Mouse (Mus musculus): ENCODE measurements around the gene Emc10. TPM values are rescaled to one million over a fixed set of nuclear protein-coding genes. Genes with fewer than 3 reads are reported as not detected.

Gene Emc10
- total RNA-seq, 2 experiments from 2014 or later: 48.2 to 49.0 TPM

- DNase-seq (ENCODE audit: low spot score): no peak
These were observed 31.2 kb downstream of the Emc10 start, which contains the start of gene Aspdh for GRCm38 (mm10) chr7:44465111-44465510. Gene Aspdh (plus strand): TSS chr7:44465391.

- no peak for DNase-seq (ENCODE audit: low spot score)
These were observed 31.8 kb downstream of the Emc10 start for GRCm38 (mm10) chr7:44464511-44464910.

- DNase-seq (ENCODE audit: low spot score): no peak
These were observed 32.6 kb downstream of the Emc10 start for GRCm38 (mm10) chr7:44463556-44464225.

- no peak for DNase-seq (ENCODE audit: low spot score)
These were observed 33.3 kb downstream of the Emc10 start for GRCm38 (mm10) chr7:44463056-44463425.

GRCm38 (mm10) chr7:44462218-44463055, 33.9 kb downstream of the Emc10 start:
- no peak for DNase-seq (ENCODE audit: low spot score)

GRCm38 (mm10) chr7:44461503-44462217, 34.7 kb downstream of the Emc10 start:
- DNase-seq (ENCODE audit: low spot score): no peak

- no peak for DNase-seq (ENCODE audit: low spot score)
These were observed 35.4 kb downstream of the Emc10 start for GRCm38 (mm10) chr7:44460767-44461502.

GRCm38 (mm10) chr7:44460067-44460466, 36.3 kb downstream of the Emc10 start:
- DNase-seq (ENCODE audit: low spot score): no peak

GRCm38 (mm10) chr7:44456302-44456701, 40.0 kb downstream of the Emc10 start:
- no peak for DNase-seq (ENCODE audit: low spot score)

GRCm38 (mm10) chr7:44453256-44453655, 43.1 kb downstream of the Emc10 start:
- DNase-seq (ENCODE audit: low spot score): no peak

- no peak for DNase-seq (ENCODE audit: low spot score)
These were observed 50.1 kb downstream of the Emc10 start for GRCm38 (mm10) chr7:44446070-44446855.

- no peak for DNase-seq (ENCODE audit: low spot score)
These were observed 50.8 kb downstream of the Emc10 start for GRCm38 (mm10) chr7:44445528-44445923.

GRCm38 (mm10) chr7:44444886-44445527, 51.3 kb downstream of the Emc10 start:
- DNase-seq (ENCODE audit: low spot score): no peak

GRCm38 (mm10) chr7:44443268-44444173, 52.8 kb downstream of the Emc10 start:
- no peak for DNase-seq (ENCODE audit: low spot score)

GRCm38 (mm10) chr7:44442407-44442821, 53.9 kb downstream of the Emc10 start:
- DNase-seq (ENCODE audit: low spot score): no peak

- no peak for DNase-seq (ENCODE audit: low spot score)
These were observed 54.6 kb downstream of the Emc10 start for GRCm38 (mm10) chr7:44441648-44442109.

- no peak for DNase-seq (ENCODE audit: low spot score)
These were observed 55.1 kb downstream of the Emc10 start for GRCm38 (mm10) chr7:44441180-44441579.

- no peak for DNase-seq (ENCODE audit: low spot score)
These were observed 55.9 kb downstream of the Emc10 start for GRCm38 (mm10) chr7:44440479-44440878.

Data from gastrocnemius, adult 18-20 months (tissue).